Mouse (Mus musculus): ENCODE data around the gene Trp63. TPM values are rescaled to one million over a fixed set of nuclear protein-coding genes. Genes with fewer than 3 reads are reported as not detected.

Gene Trp63
- polyA plus RNA-seq, 1 experiment: not detected

DNA sequence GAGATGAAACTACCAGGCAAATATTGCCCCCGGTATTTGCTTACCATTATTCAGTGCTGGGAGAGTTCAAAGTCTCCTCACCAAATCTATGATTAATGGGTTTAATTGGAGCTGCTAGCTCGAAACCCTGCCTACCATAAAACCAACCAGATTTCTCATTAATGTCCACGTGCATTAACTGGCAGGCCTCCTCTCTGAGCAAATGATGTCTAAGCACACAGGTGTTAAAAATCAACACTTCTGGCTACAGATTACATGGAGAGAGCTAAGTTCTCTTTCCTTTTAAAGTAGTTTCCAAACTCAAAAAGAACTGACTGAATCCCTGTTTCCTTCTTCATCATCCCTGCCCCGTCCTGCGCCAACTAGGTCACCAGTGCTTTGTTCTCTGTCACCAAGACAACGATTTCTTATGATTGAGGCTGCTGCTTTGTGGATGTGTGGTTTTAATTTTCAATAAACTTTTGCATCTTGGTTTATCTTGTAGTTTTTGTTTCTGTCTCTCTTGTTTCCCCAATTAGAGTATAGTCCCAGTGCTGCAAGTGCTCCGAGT, 193.9 kb downstream of the Trp63 start:
- Histone ChIP-seq H3K4me3 (ENCODE audit: insufficient read depth, low read depth, low read length) (no peak overlapping the region), H3K27ac (ENCODE audit: insufficient read depth, low read depth, low read length) (no peak overlapping the region), H3K4me1 (ENCODE audit: control insufficient read depth, insufficient read depth, low read length) (no peaks in the 10 kb centered on the region)
- TF ChIP-seq POLR2A (IDR thresholded peaks at IDR 0.05; ENCODE audit: insufficient read depth, low read depth, low read length): no peak
- WGBS: 76% methylated on average over 7 of the region's 7 CpGs

DNA sequence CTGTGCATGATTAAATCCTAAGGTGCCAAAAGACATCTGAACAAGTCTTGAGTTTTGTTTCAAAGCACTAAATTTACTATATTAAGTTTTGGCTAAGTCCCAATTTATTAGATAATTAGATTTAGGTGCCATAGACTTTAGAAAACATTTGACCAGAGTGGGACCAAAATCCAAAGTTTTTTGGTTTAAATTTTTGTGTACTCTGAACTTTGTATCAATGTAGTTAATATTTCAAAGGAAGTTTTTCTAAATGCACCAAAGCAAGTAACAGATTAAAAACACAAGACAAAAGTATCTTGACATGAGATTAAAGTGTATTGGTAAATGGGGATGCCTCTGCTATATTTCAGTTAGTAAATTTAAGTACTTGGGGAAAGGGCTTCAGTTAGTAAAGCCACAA, 194.6 kb downstream of the Trp63 start:
- H3K4me1 ChIP-seq (ENCODE audit: control insufficient read depth, insufficient read depth, low read length): no peaks in the 10 kb centered on the region

DNA sequence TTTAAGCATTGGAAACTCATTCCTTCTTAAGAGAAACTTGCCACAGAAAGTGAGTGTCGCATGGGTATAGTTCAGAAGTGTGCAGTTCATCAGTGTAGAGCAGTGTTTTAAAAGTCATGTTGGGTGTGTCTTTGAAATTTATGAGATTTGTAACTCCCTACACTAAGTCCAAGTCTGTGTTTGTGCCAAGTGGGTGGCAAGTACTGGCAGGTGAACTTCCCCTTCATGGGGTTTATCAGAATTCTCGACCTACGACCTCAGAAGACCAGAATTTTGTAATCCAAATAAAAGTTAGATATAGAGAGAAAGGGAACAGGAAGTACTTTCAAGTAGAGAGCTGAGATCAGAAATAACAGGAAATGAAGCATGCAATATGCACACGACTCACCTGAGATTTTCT, 215.5 kb downstream of the Trp63 start:
- 85% methylated on average over 4 of the region's 4 CpGs for WGBS
- TF ChIP-seq CTCF (IDR thresholded peaks at IDR 0.05; ENCODE audit: insufficient read depth, low read depth, low read length): no peak
- TF ChIP-seq POLR2A (IDR thresholded peaks at IDR 0.05; ENCODE audit: insufficient read depth, low read depth, low read length): no peak

More for the DNA sequence above, 194.6 kb downstream of the Trp63 start:
- TF ChIP-seq CTCF (IDR thresholded peaks at IDR 0.05; ENCODE audit: insufficient read depth, low read depth, low read length) (no peak), POLR2A (IDR thresholded peaks at IDR 0.05; ENCODE audit: insufficient read depth, low read depth, low read length) (no peak)
- no peak overlapping the region for H3K27ac ChIP-seq (ENCODE audit: insufficient read depth, low read depth, low read length)
- no peak overlapping the region for H3K4me3 ChIP-seq (ENCODE audit: insufficient read depth, low read depth, low read length)

DNA sequence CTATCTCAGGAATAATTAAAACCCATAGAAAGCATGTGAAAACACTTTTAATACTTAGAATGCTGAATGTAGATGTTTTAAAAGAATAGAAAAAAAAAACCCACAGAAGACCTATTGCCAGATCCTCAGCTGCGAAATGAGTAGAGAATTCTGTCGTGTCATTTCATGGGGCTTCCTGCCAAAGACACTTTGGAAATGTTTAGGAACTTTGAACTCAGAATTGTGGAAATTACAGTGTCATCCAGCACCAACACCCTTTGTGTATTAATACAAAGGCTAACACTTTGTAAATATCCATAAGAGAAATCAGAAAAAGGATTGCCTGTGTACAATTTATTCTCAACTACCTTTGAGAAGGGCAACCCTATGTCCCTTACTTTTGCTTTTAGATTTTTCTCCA, 216.1 kb downstream of the Trp63 start:
- 68% methylated on average over 2 of the region's 2 CpGs for WGBS
- H3K4me3 ChIP-seq (ENCODE audit: insufficient read depth, low read depth, low read length): no peak overlapping the region
- no peak overlapping the region for H3K27ac ChIP-seq (ENCODE audit: insufficient read depth, low read depth, low read length)
- TF ChIP-seq POLR2A (IDR thresholded peaks at IDR 0.05; ENCODE audit: insufficient read depth, low read depth, low read length): no peak
- no peak for TF ChIP-seq CTCF (IDR thresholded peaks at IDR 0.05; ENCODE audit: insufficient read depth, low read depth, low read length)
- no peaks in the 10 kb centered on the region for H3K4me1 ChIP-seq (ENCODE audit: control insufficient read depth, insufficient read depth, low read length)

More for the DNA sequence above, 215.5 kb downstream of the Trp63 start:
- no peak overlapping the region for H3K27ac ChIP-seq (ENCODE audit: insufficient read depth, low read depth, low read length)
- no peak overlapping the region for H3K4me3 ChIP-seq (ENCODE audit: insufficient read depth, low read depth, low read length)
- H3K4me1 ChIP-seq (ENCODE audit: control insufficient read depth, insufficient read depth, low read length): no peaks in the 10 kb centered on the region

DNA sequence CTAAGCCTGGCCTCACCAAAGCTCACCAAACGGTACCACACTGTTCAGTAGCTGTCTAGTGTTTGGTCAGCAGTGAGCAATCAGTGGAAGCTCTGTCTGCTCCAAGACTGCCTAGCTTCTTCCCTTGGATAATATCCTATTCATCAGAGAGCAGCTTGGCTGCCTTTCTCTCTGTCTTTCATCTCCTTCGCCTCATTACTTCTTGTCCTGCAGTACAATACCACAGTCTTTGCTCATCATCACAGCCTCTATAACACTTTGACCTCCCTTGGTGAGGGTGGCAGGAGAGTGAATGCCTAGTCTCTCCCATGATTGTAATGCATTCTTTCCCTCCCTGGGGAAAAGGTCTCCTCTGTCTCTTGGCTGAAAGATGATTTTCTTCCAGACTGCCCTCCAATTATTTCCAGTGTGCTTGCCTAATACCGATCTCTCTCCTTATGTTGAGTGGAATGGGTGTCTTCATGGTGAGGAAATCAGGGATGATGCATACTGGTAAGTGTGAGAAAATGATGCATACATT, 216.9 kb downstream of the Trp63 start:
- Histone ChIP-seq H3K4me3 (ENCODE audit: insufficient read depth, low read depth, low read length) (no peak overlapping the region), H3K27ac (ENCODE audit: insufficient read depth, low read depth, low read length) (no peak overlapping the region), H3K4me1 (ENCODE audit: control insufficient read depth, insufficient read depth, low read length) (no peaks in the 10 kb centered on the region)
- TF ChIP-seq CTCF (IDR thresholded peaks at IDR 0.05; ENCODE audit: insufficient read depth, low read depth, low read length) (no peak), POLR2A (IDR thresholded peaks at IDR 0.05; ENCODE audit: insufficient read depth, low read depth, low read length) (no peak)
- 53% methylated on average over 3 of the region's 3 CpGs for WGBS

DNA sequence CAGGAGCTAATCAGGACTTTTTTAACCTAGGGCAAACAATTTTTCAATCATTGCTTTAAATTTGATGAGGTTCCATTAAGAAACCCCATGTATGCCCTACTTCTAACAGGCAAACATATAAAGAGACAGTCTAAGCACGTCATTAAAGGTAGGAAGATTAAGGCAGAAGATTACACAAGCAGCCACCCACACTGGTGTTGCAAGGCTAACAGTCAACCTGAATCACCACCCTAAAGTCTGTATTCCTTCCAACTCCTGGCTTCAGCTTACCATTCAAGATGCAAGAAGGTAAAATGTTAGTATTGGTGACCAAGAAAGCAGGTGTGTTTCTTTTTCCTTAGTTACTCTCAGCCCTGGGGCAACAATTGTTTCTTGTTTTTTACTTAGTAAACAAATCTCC, 228.6 kb downstream of the Trp63 start:
- no peaks in the 10 kb centered on the region for H3K4me1 ChIP-seq (ENCODE audit: control insufficient read depth, insufficient read depth, low read length)
- no peak for TF ChIP-seq POLR2A (IDR thresholded peaks at IDR 0.05; ENCODE audit: insufficient read depth, low read depth, low read length)
- no peak for TF ChIP-seq CTCF (IDR thresholded peaks at IDR 0.05; ENCODE audit: insufficient read depth, low read depth, low read length)
- WGBS: 75% methylated on average over 1 of the region's 1 CpGs
- H3K4me3 ChIP-seq (ENCODE audit: insufficient read depth, low read depth, low read length): no peak overlapping the region
- H3K27ac ChIP-seq (ENCODE audit: insufficient read depth, low read depth, low read length): no peak overlapping the region

DNA sequence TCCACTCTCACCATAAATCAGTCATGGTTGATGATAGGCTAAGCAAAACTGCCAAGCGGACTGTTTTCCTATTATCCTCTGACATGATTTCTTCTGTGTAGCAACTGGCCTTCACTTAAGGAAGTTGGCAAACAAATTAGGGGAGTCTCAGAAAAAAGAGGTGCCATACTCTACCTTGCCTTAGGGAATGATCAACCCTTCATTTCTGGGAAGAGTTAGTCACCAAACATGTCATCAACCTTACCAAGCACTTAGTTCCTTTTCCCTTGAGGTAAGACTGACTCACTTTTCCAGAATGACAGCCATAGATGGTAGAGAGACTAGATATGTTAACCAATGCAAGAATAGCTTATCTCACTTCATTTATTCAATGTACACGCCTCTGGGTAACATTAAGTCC, 250.6 kb downstream of the Trp63 start:
- Histone ChIP-seq H3K27ac (ENCODE audit: insufficient read depth, low read depth, low read length) (no peak overlapping the region), H3K4me3 (ENCODE audit: insufficient read depth, low read depth, low read length) (no peak overlapping the region), H3K4me1 (ENCODE audit: control insufficient read depth, insufficient read depth, low read length) (no peaks in the 10 kb centered on the region)
- no peak for TF ChIP-seq POLR2A (IDR thresholded peaks at IDR 0.05; ENCODE audit: insufficient read depth, low read depth, low read length)
- no peak for TF ChIP-seq CTCF (IDR thresholded peaks at IDR 0.05; ENCODE audit: insufficient read depth, low read depth, low read length)
- WGBS: 93% methylated on average over 2 of the region's 2 CpGs

Data from olfactory bulb, adult 2 months (tissue).